Mouse (Mus musculus) lung, adult 2 months (tissue): ENCODE measurements around the gene Gns.

Experiments
- CTCF ChIP-seq: fragments of 200-500 bp; IDR thresholded peaks from 2 replicates; pipeline ENCODE4 v1.5.1; 2011; ENCODE audit warnings: mild to moderate bottlenecking, low read length, control low read depth; ENCODE audit not compliant: insufficient read depth
- POLR2A ChIP-seq: fragments of 200-500 bp; IDR thresholded peaks from 2 replicates; pipeline ENCODE4 v1.6.1; 2011; ENCODE audit warnings: low read depth, mild to moderate bottlenecking, control low read depth, low read length, borderline replicate concordance; ENCODE audit errors: extremely low read depth

DNA sequence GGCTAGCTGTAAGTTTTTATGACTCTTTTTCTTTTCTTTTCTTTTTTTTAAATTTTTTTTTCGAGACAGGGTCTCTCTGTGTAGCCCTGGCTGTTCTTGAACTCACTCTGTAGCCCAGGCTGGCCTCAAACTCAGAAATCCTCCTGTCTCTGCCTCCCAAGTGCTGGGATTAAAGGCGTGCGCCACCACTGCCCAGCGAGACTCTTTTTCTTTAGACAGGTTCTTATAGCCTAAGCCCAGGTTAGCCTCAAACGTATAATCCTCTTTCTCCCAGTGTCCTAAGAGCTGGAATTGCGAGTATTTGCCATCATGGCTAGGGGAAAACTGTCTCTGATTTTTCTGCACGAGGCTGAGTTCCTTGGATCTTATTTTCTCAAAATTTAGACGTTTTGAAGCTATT is 1.7 kb upstream of the Gns start:
- TF ChIP-seq CTCF (no peak), POLR2A (no peak)
